Mouse (Mus musculus) embryonic fibroblast, embryonic 13.5 days (primary cell): ENCODE data around the gene Vat1l.

Experiments used
- CTCF ChIP-seq: IDR thresholded peaks from 2 replicates; pipeline ENCODE4 v1.5.1; 2011; ENCODE audit warnings: mild to moderate bottlenecking, control low read depth, low read length, moderate library complexity, borderline replicate concordance; ENCODE audit not compliant: insufficient read depth
- POLR2A ChIP-seq: IDR thresholded peaks from 2 replicates; pipeline ENCODE4 v1.6.1; 2011; ENCODE audit warnings: low read depth, mild to moderate bottlenecking, control low read depth, low read length, moderate library complexity

- TF ChIP-seq CTCF (peak; percentile 78), POLR2A (no peak)
These were observed 163.9 kb downstream of the Vat1l start for GRCm38 (mm10) chr8:114369038-114369976.
